Mouse (Mus musculus): ENCODE measurements around the gene Tiprl. TPM values are rescaled to one million over a fixed set of nuclear protein-coding genes. Genes with fewer than 3 reads are reported as not detected.

The Tiprl gene
- total RNA-seq, 1 experiment from 2014 or later: 50.1 TPM

DNA sequence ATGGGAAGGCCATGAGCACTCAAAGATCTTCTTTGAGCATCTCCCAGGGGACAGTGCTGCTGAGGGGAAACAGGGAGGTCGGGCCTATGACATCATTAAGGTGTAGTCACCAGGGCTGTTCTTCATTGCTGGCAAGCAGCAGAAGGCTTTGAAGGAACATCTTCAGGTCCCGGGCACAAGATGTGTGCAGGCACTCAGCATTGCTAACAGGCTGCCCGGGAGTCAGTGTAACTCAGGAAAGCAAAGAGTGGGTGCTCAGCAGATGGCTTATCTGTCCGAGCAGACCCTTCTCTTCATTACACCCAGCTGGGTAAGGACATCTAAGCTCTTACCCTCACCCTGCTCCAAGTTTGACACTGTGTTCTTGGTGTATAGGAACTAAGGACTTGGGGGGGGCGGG lies 57.5 kb downstream of the Tiprl start:
- DNase-seq: no peak

GRCm38 (mm10) chr1:165178075-165178474 lies 58.7 kb downstream of the Tiprl start:
- DNase-seq: no peak

GRCm38 (mm10) chr1:165174059-165174616 lies 62.7 kb downstream of the Tiprl start:
- no peak for DNase-seq

DNA sequence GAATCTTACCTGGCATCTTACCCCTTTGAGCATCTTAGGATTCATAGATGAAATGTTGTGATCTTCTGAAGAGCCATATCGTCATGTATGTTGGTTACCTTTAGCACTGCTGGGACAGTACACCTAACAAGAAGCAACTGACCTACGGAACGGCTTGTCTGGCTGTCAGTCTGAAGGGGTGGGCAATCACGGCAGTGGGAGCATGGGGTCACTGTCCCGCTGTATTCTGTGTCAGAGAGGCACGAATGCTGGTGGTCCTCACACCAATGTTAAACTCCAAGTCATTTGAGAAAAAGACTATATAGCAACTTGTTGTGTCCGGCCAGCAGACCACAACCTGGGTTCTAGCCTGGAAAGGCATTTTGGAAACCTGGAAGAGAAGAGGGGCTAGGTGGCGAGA lies 65.5 kb downstream of the Tiprl start:
- DNase-seq: no peak

GRCm38 (mm10) chr1:165170157-165170556 lies 66.6 kb downstream of the Tiprl start:
- DNase-seq: no peak

DNA sequence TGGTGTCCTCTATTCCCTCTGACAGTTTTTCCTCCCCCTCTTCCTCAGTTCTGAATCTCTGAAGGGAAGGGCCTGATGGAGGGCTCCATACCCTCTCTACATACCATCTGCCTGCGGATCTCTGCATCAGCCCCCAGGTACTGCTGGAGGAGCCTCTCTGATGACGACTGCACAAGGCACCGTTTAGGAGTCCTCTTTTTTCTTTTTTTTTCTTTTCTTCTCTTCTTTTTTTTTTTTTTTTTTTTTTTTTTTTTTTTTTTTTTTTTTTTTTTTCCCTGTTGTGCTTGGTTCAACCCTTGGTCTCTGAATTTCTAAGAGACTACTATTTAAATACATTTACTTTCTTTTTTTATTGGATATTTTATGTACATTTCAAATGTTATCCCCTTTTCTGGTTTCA lies 67.3 kb downstream of the Tiprl start:
- no peak for DNase-seq

GRCm38 (mm10) chr1:165164920-165165319 lies 71.9 kb downstream of the Tiprl start:
- no peak for DNase-seq

Other genes starting within 250 kb of the Tiprl start
- gene Tbx19, start 76.2 kb downstream of the Tiprl start, total RNA-seq (2021): not detected in 2 replicates
- 22.0 and 22.3 TPM in 2 replicates for gene Sft2d2, start 42.6 kb downstream of the Tiprl start, total RNA-seq (2021)
- gene Gpr161, start 58.8 kb upstream of the Tiprl start, total RNA-seq (2021): 1.7 and 2.5 TPM in 2 replicates
- 44.5 and 46.5 TPM in 2 replicates for gene Dcaf6, start 223.5 kb upstream of the Tiprl start, total RNA-seq (2021)
- gene Mpc2, start 223.6 kb upstream of the Tiprl start, total RNA-seq (2021): 311 and 341 TPM in 2 replicates
- gene Adcy10, start 248.2 kb upstream of the Tiprl start, total RNA-seq (2021): 0.11 TPM in 2 replicates